Mouse (Mus musculus) embryo, embryonic 10 days (tissue): ENCODE data around the gene Rbmx.

Source experiments
- DNase-seq: peaks from one replicate; pipeline ENCODE4 v3.0.0-alpha.2; 2015; ENCODE audit warnings: low spot score

Rbmx gene

DNA sequence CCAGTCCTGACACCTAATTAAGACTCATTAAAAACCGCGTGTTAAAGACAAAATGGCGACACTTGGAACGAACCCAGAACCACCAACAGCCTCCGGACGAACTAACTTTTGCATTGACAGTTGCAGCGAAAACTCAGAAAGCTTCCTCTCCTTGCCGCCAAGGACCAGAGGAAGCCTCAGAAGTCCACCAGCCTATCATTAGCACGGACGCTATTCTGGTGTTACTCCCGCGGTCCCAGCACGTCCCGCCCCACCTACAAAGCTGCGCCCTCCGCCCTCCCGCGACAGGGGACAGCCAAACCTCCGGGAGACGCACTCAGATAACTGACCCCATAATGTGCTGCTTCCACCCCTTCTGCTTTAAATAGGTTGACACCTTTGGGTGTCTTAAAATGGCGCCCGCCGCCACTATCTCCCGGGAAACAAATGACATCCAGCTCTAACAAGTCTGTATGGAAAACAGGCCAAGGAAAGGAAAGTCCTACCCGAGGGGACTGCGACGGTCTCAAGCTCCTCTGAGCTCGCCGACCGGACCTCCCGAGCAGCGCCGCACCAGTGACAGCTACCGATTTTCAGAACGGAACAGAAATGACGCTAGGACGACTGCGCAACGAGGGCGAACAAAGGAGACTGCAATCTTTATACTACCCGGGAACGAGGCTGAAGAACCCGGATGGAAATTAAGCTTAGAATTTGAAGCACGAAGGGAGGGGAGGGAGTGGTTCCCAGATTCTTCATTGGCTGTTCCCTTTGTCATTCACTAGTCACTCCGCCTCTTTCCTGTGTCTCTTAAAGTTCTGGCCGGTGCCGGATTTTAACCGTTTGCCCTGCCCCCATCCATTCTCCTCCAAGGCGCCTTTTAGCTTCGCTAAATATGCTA is at the start of gene Rbmx:
TSS of gene Rbmx (minus strand) at position 670 of the 880 bp plus-strand sequence.
- peak; percentile 87 for DNase-seq

DNA sequence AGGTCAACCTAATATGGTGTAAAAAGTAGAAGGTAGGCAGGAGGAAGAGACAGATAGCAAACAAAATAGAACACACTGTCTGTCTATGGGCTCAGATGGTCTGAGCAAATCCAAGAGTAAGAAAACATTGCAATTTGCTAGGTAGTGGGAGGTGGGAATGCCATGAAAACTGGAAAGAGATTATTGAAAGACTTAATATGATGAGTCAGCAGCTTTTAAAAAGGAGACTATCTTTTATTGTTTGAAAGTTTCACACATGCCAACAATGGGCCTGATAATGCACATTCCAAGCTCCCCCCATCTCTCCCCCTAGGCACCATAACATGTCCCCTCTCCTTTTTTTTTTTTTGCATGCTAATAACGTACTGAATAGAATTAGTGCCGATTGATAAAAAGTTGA is 41.1 kb upstream of the Rbmx start:
- no peak for DNase-seq

DNA sequence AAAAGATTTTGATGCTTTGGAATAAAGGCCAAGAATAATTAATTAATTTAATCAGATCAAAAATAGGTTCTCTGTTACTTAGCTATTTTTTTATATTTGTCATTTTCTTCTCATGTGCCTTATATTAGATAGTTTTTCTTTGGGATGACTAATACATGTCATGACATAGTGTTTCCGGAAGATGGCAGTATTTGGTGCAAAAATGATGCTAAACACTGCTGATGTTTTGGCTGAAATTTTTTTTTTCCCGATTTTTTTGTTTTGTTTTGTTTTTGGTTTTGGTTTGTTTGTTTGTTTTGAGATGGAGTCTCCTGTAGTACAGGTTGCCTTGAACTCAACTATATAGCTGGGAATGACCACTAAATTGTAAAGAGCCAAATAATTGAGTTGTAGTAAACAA is 38.8 kb upstream of the Rbmx start:
- peak; percentile 25 for DNase-seq

DNA sequence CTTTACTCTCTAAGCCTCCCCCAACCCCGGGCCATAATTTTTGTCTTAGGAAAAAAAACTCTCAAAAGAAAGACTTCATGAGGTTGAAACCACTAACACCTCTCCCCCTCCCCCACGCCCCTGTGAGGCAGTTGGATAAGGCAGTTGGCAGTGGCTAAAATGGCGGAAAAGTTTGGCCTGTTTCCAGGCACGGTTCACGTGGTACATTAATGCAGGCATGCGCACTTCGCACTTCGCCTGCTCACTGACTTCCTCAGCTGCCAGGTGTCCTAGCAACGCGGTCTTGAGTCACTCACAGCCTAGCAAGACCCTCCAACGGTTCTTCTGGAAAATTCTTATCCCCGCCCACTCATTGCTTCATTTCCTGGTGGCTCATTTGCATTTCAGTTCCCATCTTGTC is 15.9 kb upstream of the Rbmx start, which contains the start of gene Gm364:
TSS of gene Gm364 (plus strand) at position 386 of the 400 bp plus-strand sequence.
- no peak for DNase-seq

DNA sequence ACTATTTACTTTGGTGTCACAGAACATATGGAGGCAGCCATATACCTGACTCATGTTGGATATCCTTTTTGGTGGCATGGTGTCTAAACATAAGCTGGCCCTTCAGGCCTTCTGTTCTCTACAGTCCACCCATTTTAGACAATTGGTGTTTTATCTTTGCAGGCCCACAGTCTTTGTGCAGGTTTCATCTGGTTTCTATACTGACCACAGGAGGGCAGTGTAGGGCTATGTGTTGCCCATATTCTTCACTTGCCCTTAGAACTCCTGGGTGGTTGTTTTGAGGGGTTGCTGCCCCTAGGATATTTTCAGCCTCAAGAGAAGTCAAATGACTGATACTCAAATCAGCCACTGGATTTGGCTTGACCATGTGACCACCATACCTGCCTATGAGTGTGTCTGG is 10.8 kb upstream of the Rbmx start:
- DNase-seq = peak; percentile 50

DNA sequence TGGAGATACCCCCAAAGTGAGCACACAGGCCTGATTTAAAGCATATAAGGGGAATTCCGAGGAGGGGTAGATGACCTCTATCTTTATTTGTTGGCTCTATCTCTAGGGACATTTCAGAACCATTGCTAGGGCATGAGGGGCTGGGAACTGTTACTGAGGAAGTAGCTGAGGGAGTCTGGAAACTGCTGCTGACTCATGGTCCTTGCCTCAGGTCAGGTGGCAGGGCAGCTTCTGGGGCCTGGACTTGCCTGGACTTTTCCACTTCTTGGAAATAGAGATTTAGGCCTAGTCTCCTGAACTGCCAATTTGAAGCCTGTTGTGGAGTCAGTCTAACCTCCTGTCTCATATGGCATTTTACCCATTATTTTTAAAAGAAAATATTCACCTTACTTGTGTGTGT is 8.6 kb upstream of the Rbmx start:
- DNase-seq = no peak

DNA sequence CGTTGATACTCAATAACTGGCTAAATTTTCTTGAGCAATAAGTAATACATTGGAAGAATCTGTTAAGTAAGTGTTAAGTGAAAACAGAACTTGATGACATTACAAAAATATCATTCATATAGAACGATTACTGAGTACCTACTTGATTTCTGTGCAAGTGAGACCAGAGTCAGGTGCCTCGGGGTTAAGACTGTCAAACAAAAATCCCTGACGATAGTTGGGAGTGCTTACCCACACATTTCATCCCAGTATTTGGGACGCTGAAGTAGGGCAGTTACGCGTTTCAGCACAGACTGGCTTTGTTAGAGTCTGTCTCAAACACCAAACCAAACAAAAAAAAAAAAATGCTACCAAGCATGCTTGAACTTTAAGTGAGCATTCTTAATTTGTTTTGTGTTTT is 576 bp upstream of the Rbmx start:
- peak; percentile 5 for DNase-seq

DNA sequence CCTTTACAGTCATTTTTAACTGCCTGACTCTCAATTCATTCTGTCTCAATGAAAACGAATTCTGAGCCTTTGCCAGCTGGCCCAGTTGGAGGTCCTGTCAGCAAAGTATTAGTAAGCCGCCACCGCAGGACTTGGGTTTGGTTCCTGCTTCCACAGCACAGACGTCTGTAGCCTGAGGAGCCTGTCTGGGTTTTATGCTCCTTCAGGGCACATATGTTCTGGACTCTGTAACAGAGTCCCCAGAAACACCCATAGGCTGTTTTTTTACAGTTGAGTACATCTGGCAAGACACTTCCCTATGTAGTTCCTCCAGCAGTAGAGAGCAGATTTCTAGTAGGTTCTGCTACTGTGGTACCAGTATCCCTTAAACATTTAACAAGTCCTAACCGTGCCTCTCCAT is 11.9 kb downstream of the Rbmx start:
- DNase-seq = no peak

DNA sequence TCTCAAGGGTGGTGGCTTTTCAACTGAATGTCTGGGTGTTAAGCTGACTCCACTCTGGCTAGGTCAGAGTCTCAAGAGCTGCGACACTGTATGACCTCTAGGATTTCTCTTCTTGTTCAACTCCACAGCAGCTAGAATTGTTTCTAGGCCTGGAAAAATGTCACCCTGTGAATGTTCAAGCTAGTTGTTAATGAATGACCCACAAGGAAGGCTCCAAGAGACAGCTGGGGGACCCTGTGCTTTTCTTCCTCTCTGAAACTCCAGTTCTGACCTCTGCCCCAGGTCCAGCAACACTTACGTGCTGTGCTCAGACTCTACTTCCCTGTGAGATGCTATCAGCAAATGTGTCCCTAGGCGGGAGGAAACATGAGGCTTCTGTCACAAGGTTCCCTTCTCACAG is 14.3 kb downstream of the Rbmx start:
- DNase-seq = no peak

DNA sequence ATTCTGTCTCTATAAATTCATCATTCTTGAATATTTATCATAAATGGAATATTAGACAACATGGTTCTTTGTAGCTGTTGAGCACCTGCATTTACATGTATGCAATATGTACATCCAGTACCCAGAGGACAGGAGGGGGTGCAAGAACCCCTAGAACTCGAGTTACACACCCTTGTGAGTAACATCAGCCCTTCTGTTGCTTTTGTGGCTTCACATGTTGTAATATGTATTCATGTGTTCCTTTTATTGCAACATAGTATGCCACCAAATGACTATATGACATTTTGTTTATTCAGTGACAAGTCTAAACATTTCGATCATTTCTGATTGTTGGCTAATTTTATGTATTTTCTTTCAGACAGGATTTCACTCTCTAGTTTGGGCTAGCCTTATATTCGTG is 15.7 kb downstream of the Rbmx start:
- DNase-seq = no peak

DNA sequence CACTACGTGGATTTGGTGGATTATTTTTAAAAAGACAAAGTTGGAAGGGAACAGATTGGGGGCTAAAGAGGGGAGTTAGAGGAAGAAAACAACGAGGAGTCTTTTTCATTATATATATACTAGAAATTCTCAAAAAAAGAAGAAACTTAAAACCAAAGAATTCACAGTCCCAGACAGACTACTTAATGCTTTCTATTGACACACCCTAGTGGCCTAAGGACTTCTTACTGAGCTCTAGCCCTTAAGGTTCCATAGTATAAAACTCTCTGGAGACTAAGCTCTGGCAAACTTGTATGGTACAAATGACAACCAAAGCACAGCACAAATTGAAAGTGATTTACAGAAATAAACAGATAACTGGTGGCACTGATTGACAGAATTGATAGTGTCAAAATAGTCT is 18.8 kb downstream of the Rbmx start:
- DNase-seq = no peak

DNA sequence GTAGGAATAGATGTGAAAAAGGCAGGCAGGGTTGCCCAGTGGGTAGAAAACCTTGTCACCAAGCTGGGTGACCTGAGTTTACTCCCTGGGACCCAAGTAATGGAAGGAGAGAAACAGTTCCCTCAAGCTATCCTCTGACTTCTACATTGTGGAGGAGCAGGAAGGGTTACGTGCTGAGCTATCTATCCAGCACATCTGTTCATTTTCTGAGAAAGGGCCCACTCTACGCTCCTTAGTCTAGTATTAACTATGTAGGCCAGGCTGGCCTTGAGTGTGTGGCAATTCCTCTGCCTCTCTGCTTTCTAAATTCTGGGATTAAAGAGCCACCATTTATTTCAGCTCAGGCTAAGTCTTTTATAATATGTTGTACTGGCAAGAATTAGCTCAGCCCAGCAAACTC is 19.3 kb downstream of the Rbmx start:
- DNase-seq = no peak

DNA sequence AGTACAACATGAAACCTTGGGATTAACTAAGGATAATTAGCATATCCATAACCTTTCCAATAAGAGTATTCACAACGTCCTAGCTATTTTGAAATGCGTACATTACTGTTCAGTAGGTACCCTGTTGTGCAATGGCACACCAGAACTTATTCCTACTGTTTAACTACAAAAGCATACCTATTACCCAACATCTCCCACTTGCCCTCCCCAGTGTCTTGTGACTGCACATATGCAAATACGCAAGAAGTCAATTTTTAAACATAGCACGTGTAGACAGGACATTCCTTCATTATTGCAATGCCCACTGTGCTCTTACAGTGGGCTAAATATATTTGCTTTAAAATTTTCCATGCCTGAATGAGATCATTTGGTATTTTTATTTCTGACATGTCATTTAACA is 19.9 kb downstream of the Rbmx start:
- DNase-seq = no peak

DNA sequence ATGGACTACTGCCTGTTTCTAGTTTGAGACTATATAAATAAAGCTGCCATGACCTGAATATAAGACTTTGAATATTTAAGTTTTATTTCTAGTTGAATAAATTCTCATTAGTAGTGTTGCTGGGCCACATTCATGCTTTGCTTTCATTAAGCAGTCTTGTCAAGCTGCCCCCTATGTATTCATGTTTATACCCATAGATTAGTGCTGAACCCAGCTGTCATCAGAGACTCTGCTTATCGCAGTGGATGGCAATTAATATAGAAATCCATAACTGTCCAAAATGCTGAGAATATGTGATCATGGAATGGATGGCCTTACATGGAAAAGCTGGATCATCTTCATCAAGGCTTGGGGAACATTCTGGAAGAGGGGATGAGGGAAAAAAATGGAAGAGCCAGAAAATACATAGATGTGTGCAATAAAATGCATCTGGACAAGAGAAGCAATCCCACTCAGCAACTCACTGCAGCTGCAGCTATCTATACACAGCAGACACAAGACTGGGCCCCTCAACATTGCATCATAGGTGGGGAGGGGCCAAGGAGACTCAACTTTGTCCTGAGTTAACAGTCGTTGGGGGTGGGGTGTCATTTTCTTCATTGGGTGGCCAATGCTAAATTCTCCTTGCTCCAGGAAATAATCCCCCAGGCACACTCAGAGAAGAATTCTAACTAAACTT is 27.8 kb downstream of the Rbmx start:
- peak; percentile 4 for DNase-seq

DNA sequence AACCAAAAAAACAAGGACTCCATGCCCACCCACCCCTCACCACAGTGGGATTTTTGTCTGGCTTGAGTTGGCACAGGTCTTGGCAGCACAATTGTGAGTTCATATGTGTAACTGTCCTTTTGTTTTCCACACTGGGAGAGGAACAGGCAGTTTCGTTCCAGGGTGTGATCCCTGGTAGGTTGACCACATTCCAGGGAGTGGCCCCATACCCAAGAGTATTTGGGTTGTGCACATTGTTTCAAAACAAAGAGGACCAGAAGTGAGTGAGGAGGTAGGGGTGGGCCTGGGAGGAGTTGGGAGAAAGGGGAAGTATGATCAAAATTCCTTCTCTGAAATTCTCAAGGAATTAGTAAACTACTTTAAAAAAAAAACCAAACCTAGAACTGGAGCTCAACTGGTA is 33.5 kb downstream of the Rbmx start:
- DNase-seq = no peak

DNA sequence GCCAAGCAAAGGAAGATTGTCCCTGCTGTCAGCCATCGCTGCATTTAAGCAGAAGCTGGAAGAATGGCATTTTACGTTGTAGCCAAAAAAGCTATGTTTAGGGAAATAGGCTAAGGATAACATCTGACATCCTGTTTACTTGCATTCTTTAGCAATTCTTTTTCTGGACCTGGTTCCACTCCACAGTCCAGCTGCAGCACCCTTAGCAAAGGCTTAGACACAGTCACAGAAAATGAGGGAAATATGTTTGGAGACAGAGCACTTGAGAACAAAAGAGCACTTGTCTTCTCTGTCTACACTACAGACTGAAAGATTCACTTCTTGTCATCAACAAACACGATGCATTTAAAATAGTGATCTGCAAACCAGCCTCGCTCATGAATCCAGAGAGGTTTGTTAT is 53.6 kb downstream of the Rbmx start:
- DNase-seq = no peak

DNA sequence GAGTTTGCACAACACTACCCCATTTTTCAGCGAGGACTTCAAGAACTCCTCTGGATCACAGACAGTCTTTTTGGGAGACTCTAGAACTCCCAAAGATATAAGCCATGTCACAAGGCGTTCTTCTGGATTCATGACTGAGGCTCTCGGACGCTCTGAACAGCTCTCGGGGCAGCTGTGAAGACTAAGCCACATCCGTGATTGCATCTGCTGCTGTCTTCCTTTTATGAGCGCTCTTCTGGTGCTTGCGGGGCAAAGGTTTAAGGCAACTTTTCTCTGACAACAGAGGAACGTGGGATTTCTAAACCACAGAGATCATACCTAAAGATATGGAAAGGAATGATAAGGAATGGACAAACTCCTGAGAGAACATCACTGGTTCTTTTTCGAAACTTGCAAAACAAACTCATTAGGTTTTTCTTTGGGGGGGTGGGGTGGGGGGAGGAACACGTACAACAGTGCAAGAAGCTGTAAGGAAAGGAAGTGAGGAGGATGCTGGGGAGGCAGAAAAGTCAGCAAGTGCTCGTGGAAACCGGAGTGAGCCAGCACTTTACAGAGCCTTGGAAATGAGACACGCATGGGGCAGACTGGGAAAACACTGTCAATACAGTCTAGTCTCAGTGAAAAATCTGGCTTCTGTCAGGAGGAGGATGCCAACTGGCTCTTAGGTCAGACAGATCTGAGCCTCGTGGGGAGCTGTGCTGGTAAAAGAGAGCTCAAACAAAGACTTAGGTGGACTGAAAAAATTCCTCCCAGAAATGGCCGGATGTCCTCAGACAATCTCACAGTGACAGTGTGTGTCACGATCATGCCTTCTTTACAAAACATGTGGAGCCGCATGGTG is 54.2 kb downstream of the Rbmx start, which contains the start of gene Arhgef6:
TSS of gene Arhgef6 (minus strand) at position 359 of the 841 bp plus-strand sequence.
- no peak for DNase-seq

DNA sequence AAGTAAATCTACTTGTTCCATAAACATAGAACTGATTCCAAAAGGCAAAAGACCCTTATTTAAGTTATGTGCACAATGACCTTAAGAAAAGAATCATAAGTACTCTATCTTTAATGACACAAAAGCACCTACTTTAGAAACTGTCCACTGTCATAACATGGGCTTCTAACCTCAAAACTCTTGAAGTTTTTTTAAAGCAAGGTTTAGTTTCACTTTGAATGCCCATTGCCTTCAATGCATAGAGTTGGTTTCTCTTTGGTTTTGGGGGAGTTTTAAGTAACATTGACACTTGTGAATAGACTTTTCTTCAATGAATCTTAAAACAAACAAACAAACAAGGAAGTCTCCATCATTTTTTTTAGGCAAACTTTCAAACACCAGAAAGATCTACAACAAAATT is 55.3 kb downstream of the Rbmx start:
- DNase-seq = no peak

DNA sequence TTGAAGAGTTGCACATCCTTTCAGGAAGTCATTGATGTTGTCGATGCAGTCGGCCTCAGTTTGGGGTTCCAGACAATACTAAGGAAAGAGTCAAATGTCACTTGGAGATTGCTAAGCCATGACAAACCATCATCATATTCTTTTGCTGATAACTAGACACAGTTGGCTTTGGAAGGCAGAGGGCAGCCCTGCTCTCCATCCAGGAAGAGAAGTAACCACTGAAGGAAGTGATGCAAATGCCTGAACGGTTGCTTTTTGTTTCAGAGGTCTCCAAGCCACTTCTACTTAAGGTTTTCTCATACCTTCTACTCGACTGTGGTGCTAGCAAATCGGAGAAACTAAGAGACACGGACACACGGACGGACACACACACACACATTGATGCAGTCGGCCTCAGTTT is 55.9 kb downstream of the Rbmx start:
- no peak for DNase-seq

DNA sequence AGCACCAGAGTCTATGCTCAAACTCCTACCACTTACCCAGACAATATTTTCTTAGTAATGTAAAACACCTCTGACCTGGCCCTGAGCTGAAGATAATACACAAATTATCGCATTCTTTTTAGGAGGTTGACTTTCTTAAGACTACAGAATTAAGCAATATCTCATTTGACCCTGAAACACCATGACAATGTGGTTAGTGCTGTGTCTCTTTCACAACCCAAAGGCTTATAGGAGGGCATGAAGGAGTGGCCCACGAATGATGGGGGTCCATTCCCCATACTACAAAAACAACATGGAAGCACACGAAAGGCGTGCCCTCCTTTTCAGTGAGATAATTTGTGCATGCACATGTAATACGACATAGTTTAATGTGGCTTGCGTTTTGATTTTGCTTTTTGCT is 57.5 kb downstream of the Rbmx start:
- DNase-seq = no peak
